15 mouse cellular contexts compared by ENCODE assay signal in genomic region chr4:75713960-75714359, GRCm38 (mm10).
DNase-seq lines count a peak whose midpoint lies in the region; ATAC-seq and TF ChIP-seq lines count a peak whose summit lies in the region.
"Had no signal": no experiment of that assay in that cellular context is flagged by ENCODE, and none has a peak within 500 bp of the region (broad histone marks: within the 10 kb centered on the region; RNA-seq: fewer than 3 reads in every experiment).

No protein-coding gene starts in this region.

- no peak overlapping the region for H3K27ac ChIP-seq in hindbrain, embryonic 11.5 days (ENCODE audit: low read depth, low read length)
- no peak overlapping the region for H3K27ac ChIP-seq in hindbrain, embryonic 16.5 days (ENCODE audit: low read depth, low read length)
- no peak overlapping the region for H3K27ac ChIP-seq in ES-E14 (ENCODE audit: insufficient read depth, low read depth, low read length, poor library complexity, severe bottlenecking)
- H3K27ac ChIP-seq: kidney, embryonic 15.5 days; liver, embryonic 15.5 days; midbrain, embryonic 10.5 days had no signal

- H3K4me2 ChIP-seq in hindbrain, embryonic 11.5 days (replicated peaks; ENCODE audit: low read depth, low read length): no peak overlapping the region
- no peak overlapping the region for H3K4me2 ChIP-seq in hindbrain, embryonic 16.5 days (ENCODE audit: low read length)
- H3K4me2 ChIP-seq: kidney, embryonic 15.5 days; liver, embryonic 15.5 days had no signal

- H3K4me3 ChIP-seq in hindbrain, embryonic 11.5 days (ENCODE audit: low read depth, low read length): no peak overlapping the region
- no peak overlapping the region for H3K4me3 ChIP-seq in hindbrain, embryonic 16.5 days (ENCODE audit: low read length)
- H3K4me3 ChIP-seq in lung, adult 2 months (replicated peaks; ENCODE audit: extremely low read depth, low read depth, low read length): no peak overlapping the region
- no peak overlapping the region for H3K4me3 ChIP-seq in ES-E14 (ENCODE audit: insufficient read depth in 1 of 2, low read depth in 1 of 2, low read length in 2 of 2, poor library complexity in 1 of 2, severe bottlenecking in 1 of 2)
- H3K4me3 ChIP-seq: erythroblast, embryonic 14.5 days; kidney, embryonic 15.5 days; liver, embryonic 15.5 days; midbrain, embryonic 10.5 days had no signal

- no peaks in the 10 kb centered on the region for H3K4me1 ChIP-seq in hindbrain, embryonic 11.5 days (replicated peaks; ENCODE audit: control insufficient read depth, insufficient read depth, low read length)
- H3K4me1 ChIP-seq in hindbrain, embryonic 16.5 days (ENCODE audit: control insufficient read depth, insufficient read depth, low read depth, low read length): no peaks in the 10 kb centered on the region
- no peaks in the 10 kb centered on the region for H3K4me1 ChIP-seq in lung, adult 2 months (ENCODE audit: control insufficient read depth, insufficient read depth, low read length)
- no peaks in the 10 kb centered on the region for H3K4me1 ChIP-seq in ES-E14 (ENCODE audit: control insufficient read depth in 2 of 2, insufficient read depth in 2 of 2, low read length in 2 of 2, poor library complexity in 1 of 2)
- H3K4me1 ChIP-seq: kidney, embryonic 15.5 days; liver, embryonic 15.5 days; midbrain, embryonic 10.5 days had no signal

- no peaks in the 10 kb centered on the region for H3K9me3 ChIP-seq in hindbrain, embryonic 11.5 days (ENCODE audit: control insufficient read depth, low read length)
- no peaks in the 10 kb centered on the region for H3K9me3 ChIP-seq in hindbrain, embryonic 16.5 days (ENCODE audit: control insufficient read depth, low read length)
- H3K9me3 ChIP-seq in ES-E14 (ENCODE audit: control insufficient read depth, insufficient read depth, low read depth, low read length): no peaks in the 10 kb centered on the region
- H3K9me3 ChIP-seq: kidney, embryonic 15.5 days; liver, embryonic 15.5 days had no signal

- TF ChIP-seq POLR2A in lung, adult 2 months (IDR thresholded peaks at IDR 0.05; ENCODE audit: borderline replicate concordance, extremely low read depth, low read depth, low read length): no peak

- H3K9ac ChIP-seq in hindbrain, embryonic 11.5 days (ENCODE audit: low read depth, low read length): no peak overlapping the region
- H3K9ac ChIP-seq in hindbrain, embryonic 16.5 days (ENCODE audit: low read depth, low read length): no peak overlapping the region
- H3K9ac ChIP-seq in ES-E14 (ENCODE audit: insufficient read depth, low read depth, low read length, poor library complexity, severe bottlenecking): no peak overlapping the region
- H3K9ac ChIP-seq: kidney, embryonic 15.5 days; liver, embryonic 15.5 days had no signal

- TF ChIP-seq CTCF in lung, adult 2 months (IDR thresholded peaks at IDR 0.05; ENCODE audit: insufficient read depth, low read length): 0 out of 2 replicates have a peak, but pooled peaks have one; percentile 19

- no peaks in the 10 kb centered on the region for H3K36me3 ChIP-seq in hindbrain, embryonic 11.5 days (ENCODE audit: control insufficient read depth, insufficient read depth, low read length)
- no peaks in the 10 kb centered on the region for H3K36me3 ChIP-seq in hindbrain, embryonic 16.5 days (ENCODE audit: control insufficient read depth, insufficient read depth, low read length)
- no peaks in the 10 kb centered on the region for H3K36me3 ChIP-seq in ES-E14 (ENCODE audit: control insufficient read depth, insufficient read depth, low read length, poor library complexity, severe bottlenecking)
- H3K36me3 ChIP-seq: kidney, embryonic 15.5 days; liver, embryonic 15.5 days; midbrain, embryonic 10.5 days had no signal

- in situ Hi-C loops in ES-E14 (cut with MboI; ENCODE audit: low sequenced_read_pairs in 2 of 2, unreplicated experiment in 2 of 2): loop anchor here (25.0 kb wide), 2 partner anchors 323 to 648 kb away; no protein-coding TSS in a partner anchor

- peak; percentile 13 for DNase-seq in hindbrain, embryonic 11.5 days (ENCODE audit: low spot score)
- DNase-seq in lung, adult 2 months: no peak
- no peak for DNase-seq in lung, adult 18-20 months
- DNase-seq in ES-E14 (ENCODE audit: low read depth, low spot score): peak; percentile 31
- no peak for DNase-seq in layer of hippocampus, adult 8-10 months (ENCODE audit: low spot score in 2 of 2)
- DNase-seq in urinary bladder, adult 18-20 months (ENCODE audit: low spot score in 2 of 2): no peak
- DNase-seq: heart, postnatal 4 days; layer of hippocampus, postnatal 36 days had no signal

- no peaks in the 10 kb centered on the region for H3K27me3 ChIP-seq in hindbrain, embryonic 11.5 days (ENCODE audit: control insufficient read depth, insufficient read depth, low read length)
- no peaks in the 10 kb centered on the region for H3K27me3 ChIP-seq in hindbrain, embryonic 16.5 days (replicated peaks; ENCODE audit: control insufficient read depth, insufficient read depth, low read length)
- H3K27me3 ChIP-seq: CH12.LX; kidney, embryonic 15.5 days; liver, embryonic 15.5 days had no signal

- ATAC-seq in hindbrain, embryonic 11.5 days (ENCODE audit: low FRiP score): no peak
- no peak for ATAC-seq in hindbrain, embryonic 16.5 days
- peak; percentile 33; the same call in 1 of the 2 replicates for ATAC-seq in granulocyte monocyte progenitor cell, adult 5-6 weeks (replicated peaks; ENCODE audit: poor library complexity, severe bottlenecking)

- WGBS in hindbrain, embryonic 11.5 days: 76% methylated on average over 1 of the region's 1 CpGs
- WGBS in hindbrain, embryonic 16.5 days: 94% methylated on average over 1 of the region's 1 CpGs
- 86% methylated on average over 1 of the region's 1 CpGs for WGBS in lung, adult 2 months

TF ChIP-seq in ES-E14, 5 proteins besides CTCF, POLR2A, EP300 and RAD21:
- TF ChIP-seq HCFC1 (IDR thresholded peaks at IDR 0.05; ENCODE audit: borderline replicate concordance, insufficient read depth, low read length) (no peak), ZC3H11A (IDR thresholded peaks at IDR 0.05; ENCODE audit: borderline replicate concordance, low read depth, low read length) (peak; percentile 90)

Comparison
In these comparisons a context has a peak if more than half of its experiments do, and no peak if none do; other contexts are left out.
1. DNase-seq: peak in hindbrain, embryonic 11.5 days (single experiment) and ES-E14 (single experiment); none in lung, adult 2 months (single experiment), lung, adult 18-20 months (0 of 2), layer of hippocampus, adult 8-10 months (0 of 2) and urinary bladder, adult 18-20 months (0 of 2).